Mouse (Mus musculus) MEL (cell line): ENCODE data around the gene Slc44a1.

Experiments
- CHD1 ChIP-seq: IDR thresholded peaks from 2 replicates; pipeline ENCODE4 v1.6.1; 2012; ENCODE audit warnings: low read depth, mild to moderate bottlenecking, inconsistent platforms, low read length, improper control_type of control experiment
- CTCF ChIP-seq, 3 experiments: IDR thresholded peaks in 2 of 3; conservative IDR thresholded peaks in 1 of 3; 2 replicates each; pipeline ENCODE4 v1.5.1; 2011 to 2012; ENCODE audit warnings: low read length in 3 of 3, low read depth in 2 of 3, mild to moderate bottlenecking in 2 of 3, improper control_type of control experiment in 1 of 3, inconsistent platforms in 1 of 3, mixed read lengths in 1 of 3, moderate library complexity in 1 of 3; ENCODE audit not compliant: control insufficient read depth in 1 of 3, insufficient read depth in 1 of 3, poor library complexity in 1 of 3, severe bottlenecking in 1 of 3
- E2F4 ChIP-seq: IDR thresholded peaks from 2 replicates; pipeline ENCODE4 v1.6.1; 2011; ENCODE audit warnings: low read depth, low read length, improper control_type of control experiment, borderline replicate concordance
- MAX ChIP-seq: IDR thresholded peaks from 2 replicates; pipeline ENCODE4 v1.6.1; 2011; ENCODE audit warnings: low read length, improper control_type of control experiment
- MAZ ChIP-seq: IDR thresholded peaks from 2 replicates; pipeline ENCODE4 v1.6.1; 2012; ENCODE audit warnings: low read depth, mild to moderate bottlenecking, inconsistent platforms, low read length, improper control_type of control experiment
- MEF2A ChIP-seq: IDR thresholded peaks from 2 replicates; pipeline ENCODE4 v1.6.1; 2014; ENCODE audit warnings: low read depth, mild to moderate bottlenecking, inconsistent platforms, low read length, improper control_type of control experiment; ENCODE audit not compliant: poor library complexity, insufficient replicate concordance, severe bottlenecking; ENCODE audit errors: extremely low read depth
- MXI1 ChIP-seq: IDR thresholded peaks from 2 replicates; pipeline ENCODE4 v1.6.1; 2011; ENCODE audit warnings: mild to moderate bottlenecking, low read depth, low read length, improper control_type of control experiment
- POLR2A ChIP-seq, 2 experiments: IDR thresholded peaks; 2 replicates each; pipeline ENCODE4 v1.6.1; 2011 to 2012; ENCODE audit warnings: low read length in 2 of 2, mild to moderate bottlenecking in 2 of 2, control low read depth in 1 of 2, improper control_type of control experiment in 1 of 2, low read depth in 1 of 2, moderate library complexity in 1 of 2; ENCODE audit not compliant: control insufficient read depth in 1 of 2, insufficient read depth in 1 of 2, poor library complexity in 1 of 2
- ZC3H11A ChIP-seq: IDR thresholded peaks from 2 replicates; pipeline ENCODE4 v1.6.1; 2012; ENCODE audit warnings: low read depth, mild to moderate bottlenecking, inconsistent platforms, low read length, improper control_type of control experiment
- ZMIZ1 ChIP-seq: IDR thresholded peaks from 2 replicates; pipeline ENCODE4 v1.6.1; 2012; ENCODE audit warnings: low read depth, mild to moderate bottlenecking, inconsistent platforms, low read length, improper control_type of control experiment, moderate library complexity

- no peak for TF ChIP-seq CTCF (IDR thresholded peaks at IDR 0.05 in 2 of 3, conservative IDR thresholded peaks at IDR 0.05 in 1 of 3; ENCODE audit: control insufficient read depth in 1 of 3, insufficient read depth in 1 of 3, low read depth in 2 of 3, low read length in 3 of 3, poor library complexity in 1 of 3, severe bottlenecking in 1 of 3)
- TF ChIP-seq MAZ = no peak
- TF ChIP-seq MAX = no peak
- no peak for TF ChIP-seq ZMIZ1
- TF ChIP-seq ZC3H11A = no peak
- no peak for TF ChIP-seq MXI1
- TF ChIP-seq MEF2A = no peak
- TF ChIP-seq CHD1 = no peak
- no peak for TF ChIP-seq POLR2A (IDR thresholded peaks at IDR 0.05; ENCODE audit: control insufficient read depth in 1 of 2, insufficient read depth in 1 of 2, low read depth in 1 of 2, low read length in 2 of 2, poor library complexity in 1 of 2)
- TF ChIP-seq E2F4 = no peak
These were observed 179.9 kb downstream of the Slc44a1 start for GRCm38 (mm10) chr4:53620104-53620503.
